Mouse (Mus musculus) A20 (cell line): ENCODE data around the gene Slc39a3.
"Not testable (repeated sequence)": the region's sequence is repeated elsewhere in the genome, so short reads cannot be mapped to it uniquely, and the experiment has no call there.

Experiments
- DNase-seq: peaks from one replicate; pipeline ENCODE4 v3.0.0-alpha.2; 2011; ENCODE audit warnings: low read depth, low spot score

Slc39a3 gene

DNA sequence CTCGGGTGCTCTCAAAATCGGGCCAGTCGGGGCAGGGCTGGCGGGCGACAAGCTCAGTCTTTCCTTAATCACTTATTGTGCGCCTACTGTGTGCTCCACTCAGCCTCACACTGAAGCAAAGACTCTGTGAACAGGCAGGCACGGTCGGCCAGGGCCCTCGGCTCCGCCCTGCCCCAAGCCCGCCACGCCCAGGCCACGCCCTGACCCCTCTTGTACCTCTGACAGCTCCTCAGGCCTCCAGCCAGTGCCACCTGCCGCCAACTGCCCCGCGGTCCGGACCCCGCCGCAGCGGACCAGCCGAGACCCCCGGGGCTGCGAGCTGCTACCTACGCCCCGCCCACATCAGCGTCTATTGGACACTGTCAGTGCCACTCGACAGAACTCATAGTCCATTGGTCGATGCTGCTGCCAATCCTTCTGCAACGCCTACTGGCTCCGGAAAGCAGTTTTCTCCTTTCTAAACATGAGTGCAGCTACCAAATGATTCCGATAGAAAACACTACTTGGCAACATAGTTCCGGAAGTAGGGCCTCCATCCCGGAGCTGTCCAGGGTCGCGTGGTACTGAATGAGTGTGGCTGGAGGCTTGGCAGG, at the start of gene Slc39a3:
TSS of gene Slc39a3 (minus strand) at position 439 of the 593 bp plus-strand sequence.
- peak; percentile 100 for DNase-seq

DNA sequence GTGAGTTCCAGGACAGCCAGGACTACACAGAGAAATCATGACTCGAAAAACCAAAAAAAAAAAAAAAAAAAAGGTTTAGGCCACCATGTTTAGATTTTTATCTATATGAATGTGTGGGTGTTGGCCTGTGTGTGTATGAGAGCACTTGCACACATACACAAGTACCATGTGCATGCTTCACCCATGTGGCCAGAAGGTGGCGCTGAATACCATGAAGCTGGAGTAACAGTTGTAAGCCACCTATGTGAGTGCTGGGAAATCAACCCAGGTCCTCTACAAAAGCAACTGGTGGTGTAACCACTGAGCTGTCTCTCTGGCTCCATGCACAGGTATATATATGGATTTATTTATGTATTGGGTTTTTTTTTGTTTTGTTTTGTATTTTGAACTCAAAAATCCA, 49.8 kb upstream of the Slc39a3 start:
- DNase-seq, result peak; percentile 64

DNA sequence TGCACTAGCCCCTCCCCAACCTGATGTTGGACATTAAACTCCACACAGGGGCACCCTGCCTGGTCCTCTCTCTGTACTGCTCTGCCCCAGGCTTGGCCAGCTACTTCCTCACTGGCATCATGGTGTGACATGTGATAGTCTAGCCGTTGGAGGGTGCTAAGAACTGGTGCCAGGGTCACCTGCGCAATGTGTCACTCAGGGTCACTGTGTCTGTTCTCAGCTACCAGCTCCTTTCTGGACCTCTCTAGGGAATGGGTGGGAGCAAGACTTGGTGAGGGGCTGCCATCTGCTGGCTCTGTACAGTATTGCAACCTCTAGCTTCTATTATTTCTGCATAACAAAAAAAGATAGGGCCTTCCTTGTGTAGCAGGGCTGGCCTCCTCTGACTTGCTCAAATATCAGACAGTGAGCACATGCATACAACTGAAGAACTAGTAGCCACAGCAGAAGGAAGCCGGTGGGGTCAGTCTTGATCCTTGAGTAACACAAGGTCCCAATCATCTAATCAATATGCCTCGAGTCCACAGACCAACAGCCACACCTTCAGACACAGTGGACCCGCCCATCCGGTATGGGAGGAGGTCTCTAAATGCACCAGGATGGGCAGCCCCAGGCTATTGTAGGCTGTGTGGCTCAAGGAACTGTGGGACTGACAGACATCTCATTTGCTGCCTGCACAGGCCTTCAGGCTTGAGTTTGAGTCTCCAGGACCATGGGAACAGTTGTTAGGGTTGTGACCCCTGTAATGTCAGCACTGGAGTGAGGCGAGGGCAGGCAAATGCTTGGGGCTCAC, 45.1 kb upstream of the Slc39a3 start:
- DNase-seq, result peak; percentile 66

DNA sequence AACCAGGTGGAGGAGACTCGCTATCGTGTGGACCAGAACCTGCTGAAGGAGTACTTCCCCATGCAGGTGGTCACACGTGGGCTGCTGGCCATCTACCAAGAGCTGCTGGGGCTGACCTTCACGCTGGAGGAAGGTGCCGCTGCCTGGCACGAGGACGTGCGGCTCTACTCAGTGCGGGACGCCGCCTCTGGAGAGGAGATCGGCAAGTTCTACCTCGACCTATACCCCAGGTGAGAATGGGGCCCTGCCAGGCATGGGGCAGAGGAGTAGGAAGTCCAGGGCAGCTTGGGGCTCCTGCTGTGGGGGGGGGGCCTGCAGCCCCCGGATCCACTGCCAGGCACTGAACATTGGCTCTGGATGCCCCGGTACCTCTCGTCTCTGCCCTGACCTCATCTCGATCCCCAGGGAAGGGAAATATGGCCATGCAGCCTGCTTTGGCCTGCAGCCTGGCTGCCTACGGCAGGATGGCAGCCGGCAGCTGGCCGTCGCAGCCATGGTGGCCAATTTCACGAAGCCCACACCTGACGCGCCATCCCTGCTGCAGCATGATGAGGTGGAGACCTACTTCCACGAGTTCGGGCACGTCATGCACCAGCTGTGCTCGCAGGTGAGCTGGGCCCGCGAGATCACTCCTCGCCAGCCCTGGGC, 42.9 kb upstream of the Slc39a3 start:
- no peak for DNase-seq

DNA sequence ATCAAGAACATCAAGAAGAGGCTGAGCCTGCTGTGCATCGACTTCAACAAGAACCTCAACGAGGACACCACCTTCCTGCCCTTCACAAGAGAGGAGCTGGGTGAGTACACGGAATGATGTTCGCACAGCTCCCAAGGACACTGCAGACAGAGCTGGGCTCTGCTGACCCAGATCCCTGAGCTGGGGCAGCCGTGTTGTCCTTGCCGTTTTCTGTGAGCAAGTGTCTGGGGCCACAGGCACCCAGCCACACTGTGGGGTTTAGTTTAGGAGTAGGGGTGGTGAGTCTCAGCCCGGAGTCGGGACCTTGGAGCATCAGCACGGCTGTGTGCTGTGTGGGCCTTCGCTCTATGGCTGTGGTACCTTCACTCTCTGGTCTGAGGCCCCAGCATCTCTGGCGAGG, 40.7 kb upstream of the Slc39a3 start:
- DNase-seq, result no peak

DNA sequence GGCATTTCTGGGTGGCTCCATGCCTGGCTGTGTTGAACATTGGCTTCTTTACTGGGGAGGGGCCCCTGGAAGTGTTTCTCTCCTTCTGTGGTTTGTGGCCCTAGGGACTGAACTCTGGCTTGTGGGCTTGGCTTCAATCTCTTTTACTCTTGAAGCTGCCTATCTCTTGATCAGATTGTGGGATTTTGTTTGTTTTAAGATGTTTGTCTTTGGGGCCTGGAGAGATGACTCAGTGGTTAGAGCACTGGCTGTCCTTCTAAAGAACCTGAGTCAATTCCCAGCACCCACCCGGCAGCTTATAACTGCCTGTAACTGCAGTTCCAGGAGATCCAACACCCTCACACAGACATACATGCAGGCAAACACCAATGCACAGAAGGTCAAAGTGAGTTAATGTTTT, 39.1 kb upstream of the Slc39a3 start:
- no peak for DNase-seq

DNA sequence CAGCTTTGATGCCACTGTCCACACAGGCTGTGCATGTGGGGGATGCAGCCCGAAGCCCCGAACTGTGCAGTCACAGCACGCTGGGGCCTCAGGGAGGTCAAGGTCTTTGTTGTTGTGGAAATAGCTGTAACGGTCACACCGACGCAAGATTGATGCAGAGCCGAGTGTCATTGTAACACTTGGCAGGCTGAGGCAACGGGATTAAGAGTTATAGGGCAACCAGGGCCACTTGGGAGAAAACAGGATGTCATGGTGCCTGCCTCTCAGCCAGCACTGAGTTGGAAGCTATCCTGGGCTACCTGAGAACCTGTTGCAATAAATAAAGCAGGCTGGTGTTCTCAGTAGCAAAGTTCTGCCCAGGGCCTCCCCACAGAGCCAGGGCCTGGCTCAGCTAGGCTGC, 38.5 kb upstream of the Slc39a3 start:
- DNase-seq, result no peak

DNA sequence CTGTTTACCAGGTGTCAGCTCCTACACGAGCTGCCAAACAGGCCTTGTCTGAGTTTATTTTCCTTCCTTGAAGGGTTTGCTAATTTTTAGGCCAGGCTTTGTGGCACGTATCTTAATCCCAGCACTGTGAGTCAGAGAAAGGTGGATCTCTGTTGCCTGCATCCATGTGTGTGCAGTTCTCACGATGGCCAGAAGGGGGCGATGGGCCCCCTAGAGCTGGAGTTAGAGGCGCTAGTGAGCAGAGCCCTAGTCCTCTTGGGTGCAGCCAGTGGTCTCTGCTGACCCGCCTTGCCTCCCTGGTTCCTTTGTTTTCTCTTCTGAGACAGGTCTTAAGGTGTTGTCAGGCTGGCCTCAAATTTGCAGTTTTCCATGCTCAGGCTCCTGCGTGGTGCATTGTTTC, 36.2 kb upstream of the Slc39a3 start:
- DNase-seq, result peak; percentile 51

DNA sequence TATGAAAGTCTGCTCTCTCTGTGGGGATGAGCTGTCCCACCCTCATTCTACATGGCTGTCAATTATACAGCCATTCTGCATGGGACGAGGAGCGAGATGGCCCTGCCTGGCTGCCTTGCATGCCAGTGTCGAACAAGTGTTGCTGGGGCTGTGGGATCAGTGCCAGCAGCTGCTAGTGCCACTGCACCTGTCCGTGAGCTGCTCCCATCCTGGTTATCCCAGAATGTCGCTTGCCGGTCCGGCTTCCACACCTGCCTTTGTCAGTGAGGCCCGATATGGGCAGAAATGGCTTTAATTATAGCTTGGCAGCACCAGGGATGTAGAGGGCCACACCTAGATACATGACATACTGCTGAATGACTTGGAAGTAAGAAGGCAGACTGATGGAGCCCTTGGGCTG, 35.1 kb upstream of the Slc39a3 start:
- DNase-seq, result no peak

DNA sequence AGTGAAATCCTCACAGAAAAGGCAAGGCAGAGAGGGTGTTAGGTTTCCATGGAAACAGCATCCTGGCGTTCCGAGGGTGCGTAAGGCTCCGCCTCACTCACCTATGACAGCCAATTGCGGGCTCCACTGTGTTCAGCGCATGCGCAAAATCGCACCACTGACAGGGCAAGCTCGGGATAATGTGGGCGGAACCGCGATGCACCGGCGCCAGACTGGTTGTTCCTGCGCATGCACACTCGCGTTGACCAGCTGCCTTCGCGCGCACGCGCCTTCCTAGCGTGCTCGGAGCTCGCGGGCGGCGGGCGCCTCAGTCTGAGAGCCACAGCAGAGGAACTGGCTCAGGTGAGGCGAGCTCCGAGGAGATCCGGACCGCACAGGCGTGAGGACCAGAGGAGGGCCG, 32.6 kb upstream of the Slc39a3 start, which contains the start of gene Thop1:
TSS of gene Thop1 (plus strand) at position 200 of the 400 bp plus-strand sequence.
- peak; percentile 99 for DNase-seq

DNA sequence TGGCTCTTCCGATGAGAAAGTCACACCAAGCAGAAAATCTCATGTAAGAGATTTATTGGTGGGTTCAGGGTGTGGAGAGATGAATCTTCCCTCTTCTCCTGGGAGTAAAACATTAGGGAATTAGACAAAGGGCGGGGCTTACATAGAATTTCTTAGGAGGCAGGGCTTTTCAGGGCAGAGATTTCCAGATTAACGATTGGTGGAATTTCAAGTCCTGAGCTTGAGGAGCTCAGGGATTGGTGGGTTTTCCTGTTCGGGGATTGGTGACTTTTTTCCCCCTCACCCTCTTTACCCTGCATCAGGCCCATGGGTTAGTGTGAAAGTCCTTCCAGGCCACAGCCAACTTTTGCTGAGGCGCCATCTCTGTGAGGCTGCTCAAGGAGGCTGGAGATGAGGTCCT, 31.5 kb upstream of the Slc39a3 start:
- no peak for DNase-seq

DNA sequence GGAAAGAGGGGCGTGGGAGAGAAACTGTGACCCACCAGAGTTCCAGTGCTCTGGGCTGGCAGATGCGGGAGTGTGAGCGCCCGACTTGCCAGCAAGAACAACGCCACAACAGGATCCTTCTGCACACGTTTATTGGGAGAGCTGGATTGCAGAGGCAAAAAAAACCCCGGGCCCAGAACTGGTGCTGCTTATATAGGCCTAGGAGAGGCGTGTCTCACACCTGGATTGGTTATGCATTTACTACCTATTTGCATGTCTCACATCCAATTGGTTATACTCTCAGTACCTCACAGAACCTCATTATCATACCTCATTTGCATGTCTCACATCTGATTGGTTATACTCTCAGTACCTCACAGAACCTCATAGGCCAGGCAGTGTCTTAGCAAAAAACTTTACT, 27.3 kb upstream of the Slc39a3 start:
- DNase-seq, result not testable (repeated sequence)

DNA sequence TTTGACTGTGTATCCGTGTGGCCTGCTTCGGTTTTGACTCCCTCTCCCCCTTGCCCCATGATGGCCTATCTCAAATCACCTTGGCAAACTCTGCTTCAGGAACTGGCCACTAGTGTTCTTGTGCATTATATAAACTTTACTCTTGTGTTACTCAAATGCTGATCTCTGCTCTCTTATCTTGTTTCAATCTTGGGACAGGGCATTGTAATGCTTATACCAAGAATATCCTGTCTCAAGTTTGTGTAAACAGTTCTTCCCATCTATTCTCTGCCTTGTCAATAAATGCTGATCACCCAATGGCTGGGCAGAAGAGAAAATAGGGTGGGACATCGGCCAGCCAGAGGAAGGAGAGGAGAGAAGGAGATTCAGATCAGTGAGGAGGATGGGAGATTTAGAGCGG, 25.5 kb upstream of the Slc39a3 start:
- DNase-seq, result no peak

DNA sequence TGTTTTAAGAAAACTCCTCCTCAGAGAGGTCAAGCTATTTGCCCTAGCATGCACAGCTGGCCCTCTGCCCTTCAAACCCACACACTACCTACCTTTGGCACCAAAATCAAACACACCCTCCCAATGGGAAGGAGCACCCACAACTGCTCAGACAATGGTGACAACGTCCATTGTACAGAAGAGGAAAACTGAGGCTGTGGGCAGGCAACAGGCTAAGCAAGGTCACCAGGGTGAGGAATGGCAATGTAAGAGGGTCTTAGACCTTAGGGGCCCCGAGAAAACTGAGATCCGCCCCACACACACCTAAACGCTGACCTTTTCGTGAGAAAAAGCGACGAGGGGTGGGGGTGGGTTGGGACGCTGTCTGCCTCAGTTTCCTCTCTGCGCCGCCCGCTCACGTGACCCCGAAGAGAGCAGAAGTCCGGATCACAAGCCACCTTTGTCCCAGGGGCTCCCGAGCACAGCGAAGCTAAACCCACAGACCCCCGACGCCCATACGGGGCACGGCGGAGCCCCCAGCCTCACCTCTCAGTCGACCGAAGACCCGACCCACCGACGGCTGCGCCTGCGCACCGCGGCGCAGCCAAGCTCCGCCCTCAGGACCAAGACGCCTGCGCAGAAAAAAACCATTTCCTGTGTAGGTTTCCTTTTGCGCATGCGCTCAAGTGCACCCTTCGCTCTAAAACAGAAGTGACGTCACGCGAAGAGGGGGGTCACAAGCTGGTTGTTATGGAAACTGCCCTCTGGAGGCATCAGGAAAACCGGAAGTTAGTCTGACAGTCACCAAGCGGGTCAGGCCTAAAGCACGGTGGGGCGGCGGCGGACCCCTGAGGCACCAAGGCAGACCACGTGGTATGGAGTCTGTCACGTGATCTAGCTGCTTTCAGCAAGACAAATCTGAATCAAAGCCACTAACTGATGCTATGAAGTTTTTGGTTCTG, 22.6 kb upstream of the Slc39a3 start, which contains the start of gene Sgta:
TSS of gene Sgta (minus strand) at position 579 of the 941 bp plus-strand sequence.
- peak; percentile 99 for DNase-seq

DNA sequence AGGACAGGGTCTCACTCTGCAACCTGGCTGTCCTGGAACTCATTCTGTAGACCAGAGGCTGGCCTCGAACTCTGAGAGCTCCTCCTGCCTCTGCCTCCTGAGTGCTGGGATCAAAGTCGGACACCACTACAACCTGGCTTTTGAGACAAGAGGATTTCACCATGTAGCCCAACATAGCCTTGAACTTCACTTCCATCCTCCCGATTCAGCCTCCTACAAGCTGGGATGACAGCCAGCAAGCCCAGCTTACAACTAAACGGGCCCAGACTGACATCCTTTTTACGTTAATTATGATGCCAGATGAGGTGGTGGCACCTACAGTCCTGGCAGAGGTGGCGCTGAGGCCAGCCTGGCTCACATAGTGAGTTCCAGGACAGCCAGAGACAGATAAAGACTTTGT, 21.7 kb upstream of the Slc39a3 start:
- DNase-seq, result no peak

DNA sequence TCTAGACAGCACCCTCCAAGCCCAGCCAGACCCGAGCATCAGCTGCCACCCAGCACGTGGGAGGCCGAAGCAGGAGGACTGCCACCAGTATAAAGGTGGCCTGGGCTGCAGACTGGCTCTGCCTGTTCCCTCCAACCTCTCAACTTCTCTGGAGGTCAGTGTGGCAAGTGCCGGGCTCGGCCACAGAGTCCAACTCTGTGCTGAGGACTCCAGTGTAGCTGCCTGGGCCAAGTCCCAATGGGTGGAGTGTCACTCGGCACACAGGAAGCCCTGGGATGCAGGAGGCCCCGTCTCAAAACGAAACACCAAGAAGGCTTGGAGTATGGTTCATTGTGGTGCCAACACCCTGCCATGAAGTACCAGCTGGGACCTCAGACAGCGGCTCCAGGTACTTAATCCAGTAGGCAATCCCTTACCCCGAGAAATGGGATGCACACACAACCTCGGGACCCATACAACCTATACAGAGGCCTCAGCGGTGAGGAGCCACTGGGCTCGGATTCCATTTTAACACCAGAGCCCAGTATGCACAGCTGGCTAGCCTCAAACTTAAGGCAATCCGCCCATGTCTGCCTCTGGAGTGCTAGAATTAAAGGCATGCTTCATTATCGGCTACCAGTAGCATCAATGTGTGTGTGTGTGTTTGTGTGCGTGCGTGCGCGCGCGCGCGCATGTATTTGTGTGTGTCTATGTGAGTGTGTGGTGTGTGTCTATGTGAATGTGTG, 20.3 kb upstream of the Slc39a3 start:
- DNase-seq, result no peak

DNA sequence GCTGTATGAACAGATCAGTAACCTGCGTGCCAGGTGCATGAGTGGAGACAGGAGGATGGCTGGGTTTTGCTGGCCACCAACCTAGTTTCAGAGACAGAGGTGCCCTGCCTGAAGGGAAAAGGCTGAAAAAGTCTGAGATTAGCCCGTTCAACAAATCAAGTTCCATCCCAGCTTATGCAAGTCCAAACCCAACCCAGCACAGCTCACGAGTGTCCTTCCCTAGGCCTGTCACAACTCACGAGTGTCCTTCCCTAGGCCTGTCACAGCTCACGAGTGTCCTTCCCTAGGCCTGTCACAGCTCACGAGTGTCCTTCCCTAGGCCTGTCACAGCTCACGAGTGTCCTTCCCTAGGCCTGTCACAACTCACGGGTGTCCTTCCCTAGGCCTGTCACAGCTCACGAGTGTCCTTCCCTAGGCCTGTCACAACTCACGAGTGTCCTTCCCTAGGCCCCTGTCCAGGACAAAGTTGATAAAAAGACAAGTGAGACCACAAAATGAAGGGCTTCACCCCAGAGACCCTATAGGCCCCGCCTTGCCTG, 18.6 kb upstream of the Slc39a3 start:
- not testable (repeated sequence) for DNase-seq

DNA sequence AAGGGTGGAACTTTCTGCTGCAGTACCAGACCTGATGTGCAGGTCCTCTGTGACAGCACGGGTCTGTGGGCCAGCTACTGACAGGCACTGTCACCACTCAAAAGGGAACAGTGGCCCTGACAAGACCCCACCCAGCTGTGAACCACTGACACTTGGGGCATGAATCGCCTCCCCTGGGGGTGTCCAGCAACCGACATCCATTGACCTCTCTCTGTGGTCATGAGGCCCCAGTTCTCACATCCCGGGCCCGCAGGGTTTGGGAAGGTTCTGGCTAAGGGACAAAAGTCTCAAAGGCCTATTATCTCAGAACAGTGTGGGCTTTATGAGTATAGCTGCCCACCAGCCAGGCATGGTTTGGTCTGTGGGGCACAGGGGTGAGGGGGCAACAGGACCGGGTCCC, 17.9 kb upstream of the Slc39a3 start:
- no peak for DNase-seq

DNA sequence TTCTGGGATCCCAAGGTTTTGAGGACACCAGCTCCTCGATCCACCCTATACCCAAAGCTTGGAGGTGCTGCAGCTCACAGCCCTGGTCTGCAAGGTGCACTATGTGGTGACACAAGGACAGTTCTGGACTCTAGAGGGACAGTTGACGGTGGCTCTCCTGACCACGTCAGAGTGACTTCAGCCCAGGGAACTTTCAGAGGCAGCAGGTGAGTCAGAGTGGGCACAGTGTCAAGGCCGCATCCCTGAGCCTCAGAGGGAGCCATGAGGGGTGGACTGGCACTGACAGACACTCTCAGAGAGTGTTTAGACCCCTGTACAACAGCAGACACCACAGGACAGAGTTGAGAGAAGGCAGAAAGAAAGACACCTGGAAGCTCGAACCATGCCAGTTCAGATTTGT, 15.4 kb upstream of the Slc39a3 start:
- no peak for DNase-seq

DNA sequence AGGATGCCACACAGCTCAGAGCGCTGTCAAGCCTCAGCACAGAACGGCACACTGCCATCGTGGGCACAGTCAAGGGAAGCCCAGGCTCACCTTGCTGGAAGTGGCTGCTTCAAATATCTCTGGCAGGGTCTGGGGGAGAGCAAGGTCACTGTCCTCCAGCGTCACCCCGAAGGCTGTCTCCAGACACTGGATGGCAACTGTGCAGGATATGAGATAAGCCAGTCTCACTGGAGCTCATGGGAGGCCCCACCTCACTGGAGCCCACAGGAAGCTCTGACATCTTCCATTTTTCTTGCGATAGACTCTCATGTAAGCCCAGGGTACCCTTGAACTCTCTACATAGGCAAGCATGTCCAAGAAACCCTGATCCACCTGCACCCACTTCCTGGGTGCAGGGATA, 13.9 kb upstream of the Slc39a3 start:
- DNase-seq, result no peak

DNA sequence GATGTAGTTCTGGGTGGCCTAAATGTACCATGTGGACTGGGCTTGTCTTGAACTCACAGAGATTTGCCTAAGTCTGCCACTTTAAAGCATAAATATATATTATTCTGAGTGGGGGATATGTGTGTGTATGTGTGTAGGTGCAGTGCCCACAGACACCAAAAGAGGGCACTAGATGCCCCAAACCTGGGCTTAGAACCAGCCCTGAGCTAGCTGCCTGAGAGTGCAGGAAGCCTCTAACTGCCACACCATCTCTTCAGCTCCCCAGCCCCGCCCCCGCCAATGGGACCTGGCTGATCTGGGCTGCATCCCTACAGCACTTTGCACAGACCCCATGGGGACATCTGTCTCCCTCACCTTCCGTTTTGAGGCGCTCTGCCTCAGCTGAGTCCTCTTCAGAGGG, 13.4 kb upstream of the Slc39a3 start:
- DNase-seq, result peak; percentile 50
